Mouse (Mus musculus): ENCODE data around the gene Tmeff1. TPM values are rescaled to one million over a fixed set of nuclear protein-coding genes. Genes with fewer than 3 reads are reported as not detected.

Tmeff1 gene
- total and polyA plus RNA-seq, 2 experiments from 2014 or later, result 14.7 to 17.7 TPM

DNA sequence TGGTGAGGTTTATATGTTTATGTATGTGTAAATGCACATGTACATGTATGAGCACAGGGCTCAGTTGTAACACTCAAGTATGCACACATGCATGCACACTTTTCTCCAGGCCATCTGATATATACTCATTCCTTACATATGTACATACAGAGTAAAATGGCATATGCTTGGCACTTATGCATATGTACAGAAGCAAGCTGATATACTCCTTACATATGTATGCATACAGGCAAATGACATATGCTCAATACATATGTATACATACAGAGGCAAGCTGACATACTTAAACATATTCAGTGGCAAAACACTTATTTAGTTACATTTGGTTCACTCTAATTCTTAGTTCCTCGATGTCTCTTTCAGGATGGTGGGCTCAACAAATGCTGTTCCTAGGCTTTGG lies 7.1 kb upstream of the Tmeff1 start:
- Histone ChIP-seq H3K9ac (replicated peaks; ENCODE audit: low read depth, low read length) (no peak overlapping the region), H3K9me3 (replicated peaks; ENCODE audit: control insufficient read depth, low read length) (no peaks in the 10 kb centered on the region), H3K36me3 (replicated peaks; ENCODE audit: control insufficient read depth, insufficient read depth, low read length) (no peaks in the 10 kb centered on the region), H3K4me1 (ENCODE audit: control insufficient read depth, insufficient read depth) (peaks cover 3% of the 10 kb centered on the region; the same call in 1 of the 2 replicates), H3K27ac (ENCODE audit: low read depth) (no peak overlapping the region), H3K4me2 (ENCODE audit: low read depth, low read length) (no peak overlapping the region), H3K4me3 (ENCODE audit: low read depth, low read length) (no peak overlapping the region), H3K27me3 (ENCODE audit: control insufficient read depth, insufficient read depth, low read length) (no peaks in the 10 kb centered on the region)
- no peak for TF ChIP-seq EP300 (IDR thresholded peaks at IDR 0.05; ENCODE audit: low read depth)
- no peak for TF ChIP-seq CTCF (IDR thresholded peaks at IDR 0.05; ENCODE audit: low read depth)
- DNase-seq (ENCODE audit: low spot score), result no peak
- WGBS, result 97% methylated on average over 1 of the region's 1 CpGs
- no peak for ATAC-seq (ENCODE audit: insufficient read depth, low read depth)

- H3K27me3 ChIP-seq (ENCODE audit: control insufficient read depth, insufficient read depth, low read length), result no peaks in the 10 kb centered on the region
- WGBS, result 36% methylated on average over 4 of the region's 4 CpGs
- no peaks in the 10 kb centered on the region for H3K36me3 ChIP-seq (replicated peaks; ENCODE audit: control insufficient read depth, insufficient read depth, low read length)
- no peak overlapping the region for H3K4me2 ChIP-seq (ENCODE audit: low read depth, low read length)
- H3K4me1 ChIP-seq (ENCODE audit: control insufficient read depth, insufficient read depth), result peaks cover 3% of the 10 kb centered on the region; the same call in 1 of the 2 replicates
- no peak overlapping the region for H3K9ac ChIP-seq (replicated peaks; ENCODE audit: low read depth, low read length)
- H3K27ac ChIP-seq (ENCODE audit: low read depth), result no peak overlapping the region
- TF ChIP-seq CTCF (IDR thresholded peaks at IDR 0.05; ENCODE audit: low read depth) (no peak), EP300 (IDR thresholded peaks at IDR 0.05; ENCODE audit: low read depth) (no peak)
- DNase-seq (ENCODE audit: low spot score), result peak; percentile 25
- no peak overlapping the region for H3K4me3 ChIP-seq (ENCODE audit: low read depth, low read length)
- H3K9me3 ChIP-seq (replicated peaks; ENCODE audit: control insufficient read depth, low read length), result no peaks in the 10 kb centered on the region
- peak; percentile 49; the same call in 1 of the 2 replicates for ATAC-seq (ENCODE audit: insufficient read depth, low read depth)
Observed at GRCm38 (mm10) chr4:48578399-48578798, 6.6 kb upstream of the Tmeff1 start.

DNA sequence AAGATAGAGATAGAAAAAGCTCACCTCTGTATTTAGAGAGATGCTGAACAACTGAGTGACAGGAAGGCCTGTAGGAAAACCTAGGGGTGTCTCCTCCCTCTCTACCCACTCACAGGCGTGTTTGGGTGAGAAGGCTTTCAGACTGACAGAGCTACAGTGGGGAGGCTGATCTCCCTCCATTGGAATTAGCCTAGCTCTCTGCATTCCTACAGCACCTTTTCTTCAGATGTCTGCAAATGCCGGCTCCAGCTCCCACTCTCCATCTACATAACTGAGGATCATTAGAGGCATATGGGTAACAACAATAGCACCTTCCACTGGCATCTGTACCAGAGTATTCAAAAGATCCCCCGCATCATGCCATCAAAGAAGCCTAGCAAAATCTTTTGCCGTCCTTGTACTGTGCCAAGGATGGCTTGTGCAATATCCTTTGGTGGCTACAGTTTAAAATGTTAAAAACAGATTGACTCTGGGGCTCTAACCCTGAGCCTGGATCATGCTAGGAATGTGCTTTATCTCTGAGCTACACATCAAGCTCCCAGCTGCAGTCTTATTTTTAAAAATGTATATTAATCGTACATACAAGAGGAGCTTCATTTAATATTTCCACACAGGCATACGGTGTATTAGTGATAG lies 5.4 kb upstream of the Tmeff1 start:
- Histone ChIP-seq H3K9ac (replicated peaks; ENCODE audit: low read depth, low read length) (no peak overlapping the region), H3K4me3 (ENCODE audit: low read depth, low read length) (no peak overlapping the region), H3K27me3 (ENCODE audit: control insufficient read depth, insufficient read depth, low read length) (no peaks in the 10 kb centered on the region), H3K9me3 (replicated peaks; ENCODE audit: control insufficient read depth, low read length) (no peaks in the 10 kb centered on the region), H3K4me2 (ENCODE audit: low read depth, low read length) (no peak overlapping the region), H3K27ac (ENCODE audit: low read depth) (no peak overlapping the region), H3K36me3 (replicated peaks; ENCODE audit: control insufficient read depth, insufficient read depth, low read length) (no peaks in the 10 kb centered on the region), H3K4me1 (ENCODE audit: control insufficient read depth, insufficient read depth) (no peaks in the 10 kb centered on the region)
- DNase-seq (ENCODE audit: low spot score) (no peak), ATAC-seq (ENCODE audit: insufficient read depth, low read depth) (no peak)
- 50% methylated on average over 6 of the region's 6 CpGs for WGBS
- TF ChIP-seq EP300 (IDR thresholded peaks at IDR 0.05; ENCODE audit: low read depth) (no peak), CTCF (IDR thresholded peaks at IDR 0.05; ENCODE audit: low read depth) (no peak)

DNA sequence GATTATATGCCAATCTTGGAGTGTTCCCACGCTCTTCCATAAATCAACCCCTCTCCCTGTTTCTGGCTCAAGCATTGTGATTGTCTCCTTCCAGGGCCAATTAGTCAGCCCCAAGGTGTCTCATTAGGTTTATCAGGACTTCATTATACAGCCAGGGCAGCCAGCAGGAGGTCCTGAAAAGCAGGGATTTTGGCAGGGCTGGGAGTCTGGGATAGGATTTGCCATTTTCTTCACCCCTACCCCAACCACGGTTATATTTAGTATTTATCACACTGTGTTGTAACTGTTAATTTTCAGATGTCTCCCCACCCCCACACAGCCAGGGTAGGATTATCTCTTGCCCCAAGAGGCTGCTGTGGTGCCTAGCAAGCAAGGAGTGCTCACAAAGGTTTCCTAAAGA lies 3.8 kb upstream of the Tmeff1 start:
- H3K36me3 ChIP-seq (replicated peaks; ENCODE audit: control insufficient read depth, insufficient read depth, low read length), result no peaks in the 10 kb centered on the region
- H3K4me2 ChIP-seq (ENCODE audit: low read depth, low read length), result no peak overlapping the region
- no peak overlapping the region for H3K27ac ChIP-seq (ENCODE audit: low read depth)
- no peaks in the 10 kb centered on the region for H3K9me3 ChIP-seq (replicated peaks; ENCODE audit: control insufficient read depth, low read length)
- 0 out of 2 replicates have a peak, but pooled peaks cover 3% of the 10 kb centered on the region for H3K4me1 ChIP-seq (ENCODE audit: control insufficient read depth, insufficient read depth)
- no peak overlapping the region for H3K9ac ChIP-seq (replicated peaks; ENCODE audit: low read depth, low read length)
- DNase-seq (ENCODE audit: low spot score), result no peak
- WGBS, result 37% methylated on average over 2 of the region's 2 CpGs
- no peak for TF ChIP-seq EP300 (IDR thresholded peaks at IDR 0.05; ENCODE audit: low read depth)
- no peak for ATAC-seq (ENCODE audit: insufficient read depth, low read depth)
- H3K27me3 ChIP-seq (ENCODE audit: control insufficient read depth, insufficient read depth, low read length), result no peaks in the 10 kb centered on the region
- H3K4me3 ChIP-seq (ENCODE audit: low read depth, low read length), result no peak overlapping the region

DNA sequence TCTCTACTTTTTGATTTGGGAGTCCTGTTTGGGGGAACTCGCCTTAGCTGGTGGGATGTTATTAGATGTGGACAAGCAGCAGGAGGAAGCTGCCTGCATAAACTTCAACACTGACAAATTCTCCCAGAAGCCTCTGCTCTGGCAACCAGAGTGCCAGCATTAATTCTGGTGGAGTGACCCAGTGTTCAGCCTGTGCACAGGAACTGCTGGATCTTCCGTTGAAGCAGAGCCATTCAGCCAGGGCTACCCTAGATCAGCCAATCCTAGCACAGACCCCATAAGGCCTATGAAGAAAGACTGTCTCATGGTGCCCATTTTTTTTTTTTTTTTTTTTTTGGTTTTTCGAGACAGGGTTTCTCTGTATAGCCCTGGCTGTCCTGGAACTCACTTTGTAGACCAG lies 3.0 kb upstream of the Tmeff1 start:
- no peaks in the 10 kb centered on the region for H3K27me3 ChIP-seq (ENCODE audit: control insufficient read depth, insufficient read depth, low read length)
- TF ChIP-seq CTCF (IDR thresholded peaks at IDR 0.05; ENCODE audit: low read depth) (no peak), EP300 (IDR thresholded peaks at IDR 0.05; ENCODE audit: low read depth) (no peak)
- no peak overlapping the region for H3K4me2 ChIP-seq (ENCODE audit: low read depth, low read length)
- no peaks in the 10 kb centered on the region for H3K36me3 ChIP-seq (replicated peaks; ENCODE audit: control insufficient read depth, insufficient read depth, low read length)
- 86% methylated on average over 2 of the region's 3 CpGs for WGBS
- 0 out of 2 replicates have a peak, but pooled peaks cover 6% of the 10 kb centered on the region for H3K4me1 ChIP-seq (ENCODE audit: control insufficient read depth, insufficient read depth)
- DNase-seq (ENCODE audit: low spot score) (no peak), ATAC-seq (ENCODE audit: insufficient read depth, low read depth) (no peak)
- no peak overlapping the region for H3K27ac ChIP-seq (ENCODE audit: low read depth)
- H3K9ac ChIP-seq (replicated peaks; ENCODE audit: low read depth, low read length), result no peak overlapping the region
- no peaks in the 10 kb centered on the region for H3K9me3 ChIP-seq (replicated peaks; ENCODE audit: control insufficient read depth, low read length)
- H3K4me3 ChIP-seq (ENCODE audit: low read depth, low read length), result no peak overlapping the region

- TF ChIP-seq CTCF (IDR thresholded peaks at IDR 0.05; ENCODE audit: low read depth) (no peak), EP300 (IDR thresholded peaks at IDR 0.05; ENCODE audit: low read depth) (no peak)
- WGBS, result 79% methylated on average over 2 of the region's 2 CpGs
- Histone ChIP-seq H3K36me3 (replicated peaks; ENCODE audit: control insufficient read depth, insufficient read depth, low read length) (no peaks in the 10 kb centered on the region), H3K27me3 (ENCODE audit: control insufficient read depth, insufficient read depth, low read length) (no peaks in the 10 kb centered on the region), H3K4me2 (ENCODE audit: low read depth, low read length) (no peak overlapping the region), H3K27ac (ENCODE audit: low read depth) (no peak overlapping the region), H3K9me3 (replicated peaks; ENCODE audit: control insufficient read depth, low read length) (peaks cover 4% of the 10 kb centered on the region; the same call in 1 of the 2 replicates), H3K4me1 (ENCODE audit: control insufficient read depth, insufficient read depth) (0 out of 2 replicates have a peak, but pooled peaks cover 6% of the 10 kb centered on the region), H3K9ac (replicated peaks; ENCODE audit: low read depth, low read length) (no peak overlapping the region), H3K4me3 (ENCODE audit: low read depth, low read length) (no peak overlapping the region)
- no peak for DNase-seq (ENCODE audit: low spot score)
- ATAC-seq (ENCODE audit: insufficient read depth, low read depth), result no peak
Observed at GRCm38 (mm10) chr4:48582941-48583340, 2.0 kb upstream of the Tmeff1 start.
